Mouse (Mus musculus) intestine, postnatal 0 days (tissue): Measurements from ENCODE around the gene Timm8b. TPM values are rescaled to one million over a fixed set of nuclear protein-coding genes. Genes with fewer than 3 reads are reported as not detected.
"Not testable (repeated sequence)": the region's sequence is repeated elsewhere in the genome, so short reads cannot be mapped to it uniquely, and the experiment has no call there.

ENCODE experiments used
- ATAC-seq: fragments of 200-750 bp; cut with Nextera tagmentation; 2 replicates; pipeline ENCODE4 v1.8.0; 2017; ENCODE audit warnings: mild to moderate bottlenecking, moderate TSS enrichment, moderate library complexity
- H3K27ac ChIP-seq: fragments of 300-500 bp; sonication (generic); 2 replicates; pipeline ENCODE4 v1.5.1; 2014; ENCODE audit warnings: mild to moderate bottlenecking, low read depth, low read length, moderate library complexity
- H3K27me3 ChIP-seq: fragments of 300-500 bp; sonication (generic); replicated peaks from 2 replicates; pipeline ENCODE4 v1.6.1; 2014; ENCODE audit warnings: low read length, mixed read lengths; ENCODE audit not compliant: control insufficient read depth, insufficient read depth
- H3K36me3 ChIP-seq: fragments of 300-500 bp; sonication (generic); 2 replicates; pipeline ENCODE4 v1.6.1; 2014; ENCODE audit warnings: mild to moderate bottlenecking, moderate library complexity; ENCODE audit not compliant: control insufficient read depth, insufficient read depth
- H3K4me1 ChIP-seq: fragments of 300-500 bp; sonication (generic); replicated peaks from 2 replicates; pipeline ENCODE4 v1.6.1; 2014; ENCODE audit warnings: antibody characterized with exemption, low read length, mixed read lengths; ENCODE audit not compliant: control insufficient read depth, insufficient read depth
- H3K4me2 ChIP-seq: fragments of 300-500 bp; sonication (generic); replicated peaks from 2 replicates; pipeline ENCODE4 v1.6.1; 2014; ENCODE audit warnings: low read depth, mild to moderate bottlenecking, moderate library complexity
- H3K4me3 ChIP-seq: fragments of 300-500 bp; sonication (generic); 2 replicates; pipeline ENCODE4 v1.5.1; 2014; ENCODE audit warnings: low read depth, low read length
- H3K9ac ChIP-seq: fragments of 300-500 bp; sonication (generic); 2 replicates; pipeline ENCODE4 v1.6.1; 2014; ENCODE audit warnings: mild to moderate bottlenecking, low read depth, low read length
- H3K9me3 ChIP-seq: fragments of 300-500 bp; sonication (generic); 2 replicates; pipeline ENCODE4 v1.6.1; 2016; ENCODE audit warnings: mixed run types; ENCODE audit not compliant: control insufficient read depth
- CTCF ChIP-seq: sonication (generic); IDR thresholded peaks from 2 replicates; pipeline ENCODE4 v1.5.1; 2016; ENCODE audit warnings: low read depth, mild to moderate bottlenecking, control low read depth, antibody characterized with exemption, moderate library complexity
- WGBS: fragments of 180-500 bp; shearing (Covaris S2); extraction: QIAGEN DNeasy Blood & Tissue Kit; methylation state at CpG from one replicate; pipeline ENCODE4 v1.1.7; 2014; 5-methylcytosine and 5-hydroxymethylcytosine counted together
- polyA plus RNA-seq: library from polyadenylated mRNA; unstranded; fragments of >200 nt; fragmentation: Nextera tagmentation; extraction: Ambion mirVana; gene quantifications from 2 replicates; pipeline ENCODE4 v1.2.1, GENCODE M21; 2015

The Timm8b gene
- polyA plus RNA-seq, 1 experiment from 2014 or later: 412 TPM

- peak overlapping the region; percentile 80 for H3K4me2 ChIP-seq
- H3K9ac ChIP-seq: peak overlapping the region; percentile 93
- WGBS: 33% methylated on average over 11 of the region's 11 CpGs
- TF ChIP-seq CTCF: no peak
- H3K4me3 ChIP-seq: peak overlapping the region; percentile 95
- H3K27me3 ChIP-seq: no peaks in the 10 kb centered on the region
- no peak for ATAC-seq
- peaks cover 23% of the 10 kb centered on the region for H3K36me3 ChIP-seq
- H3K4me1 ChIP-seq: 0 out of 2 replicates have a peak, but pooled peaks cover 3% of the 10 kb centered on the region
- no peak overlapping the region for H3K27ac ChIP-seq
- no peaks in the 10 kb centered on the region for H3K9me3 ChIP-seq
These were observed 12.5 kb downstream of the Timm8b start for GRCm38 (mm10) chr9:50616161-50616560.

GRCm38 (mm10) chr9:50616766-50617603 lies 13.3 kb downstream of the Timm8b start, which contains the start of the genes Pih1d2 and Nkapd1:
Gene Pih1d2, plus strand, starts transcription at chr9:50617321.
Gene Nkapd1, minus strand, starts transcription at chr9:50617464.
- no peaks in the 10 kb centered on the region for H3K9me3 ChIP-seq
- ATAC-seq: peak; percentile 94
- H3K4me1 ChIP-seq: 0 out of 2 replicates have a peak, but pooled peaks cover 3% of the 10 kb centered on the region
- no peaks in the 10 kb centered on the region for H3K27me3 ChIP-seq
- under 1% methylated on average over 81 of the region's 81 CpGs for WGBS
- peak; percentile 47; the same call in 1 of the 2 replicates for TF ChIP-seq CTCF
- peaks cover 17% of the 10 kb centered on the region for H3K36me3 ChIP-seq
- H3K9ac ChIP-seq: peak within 1 kb of the TSS; percentile 93
- peak within 1 kb of the TSS; percentile 98 for H3K27ac ChIP-seq
- H3K4me3 ChIP-seq: peak within 1 kb of the TSS; percentile 95
- peak within 1 kb of the TSS; percentile 80 for H3K4me2 ChIP-seq

- no peak for ATAC-seq
- Histone ChIP-seq H3K27me3 (no peaks in the 10 kb centered on the region), H3K4me2 (peak overlapping the region; percentile 80), H3K36me3 (peaks cover 15% of the 10 kb centered on the region), H3K4me3 (peak overlapping the region; percentile 95), H3K27ac (no peak overlapping the region), H3K4me1 (0 out of 2 replicates have a peak, but pooled peaks cover 3% of the 10 kb centered on the region), H3K9me3 (no peaks in the 10 kb centered on the region), H3K9ac (no peak overlapping the region)
- 55% methylated on average over 9 of the region's 9 CpGs for WGBS
- no peak for TF ChIP-seq CTCF
These were observed 14.2 kb downstream of the Timm8b start for GRCm38 (mm10) chr9:50617794-50618330.

GRCm38 (mm10) chr9:50630903-50631302 lies 27.2 kb downstream of the Timm8b start:
- not testable (repeated sequence) for H3K36me3 ChIP-seq, H3K4me1 ChIP-seq, H3K27me3 ChIP-seq, ATAC-seq, H3K27ac ChIP-seq, H3K9me3 ChIP-seq, H3K4me3 ChIP-seq, H3K9ac ChIP-seq, H3K4me2 ChIP-seq
- WGBS: 86% methylated on average over 6 of the region's 8 CpGs

GRCm38 (mm10) chr9:50632016-50632688 lies 28.4 kb downstream of the Timm8b start:
- H3K4me2 ChIP-seq: no peak overlapping the region
- 80% methylated on average over 6 of the region's 6 CpGs for WGBS
- H3K9ac ChIP-seq: no peak overlapping the region
- H3K9me3 ChIP-seq: no peaks in the 10 kb centered on the region
- H3K27ac ChIP-seq: no peak overlapping the region
- H3K4me1 ChIP-seq: no peaks in the 10 kb centered on the region; the same call in 1 of the 2 replicates
- H3K36me3 ChIP-seq: peaks cover 8% of the 10 kb centered on the region; the same call in 1 of the 2 replicates
- 0 out of 2 replicates have a peak, but pooled peaks have one; percentile 25 for ATAC-seq
- TF ChIP-seq CTCF: peak; percentile 27; the same call in 1 of the 2 replicates
- H3K27me3 ChIP-seq: no peaks in the 10 kb centered on the region
- no peak overlapping the region for H3K4me3 ChIP-seq

- H3K4me3 ChIP-seq: no peak overlapping the region
- TF ChIP-seq CTCF: peak; percentile 55
- no peaks in the 10 kb centered on the region; the same call in 1 of the 2 replicates for H3K4me1 ChIP-seq
- no peaks in the 10 kb centered on the region for H3K27me3 ChIP-seq
- no peaks in the 10 kb centered on the region for H3K9me3 ChIP-seq
- H3K27ac ChIP-seq: no peak overlapping the region
- H3K4me2 ChIP-seq: no peak overlapping the region
- ATAC-seq: no peak; the same call in 1 of the 2 replicates
- H3K9ac ChIP-seq: no peak overlapping the region
- H3K36me3 ChIP-seq: peaks cover 8% of the 10 kb centered on the region
- 58% methylated on average over 2 of the region's 2 CpGs for WGBS
These were observed 29.3 kb downstream of the Timm8b start for GRCm38 (mm10) chr9:50633059-50633458.
